Mouse (Mus musculus) urinary bladder, postnatal 4 days (tissue): ENCODE measurements around the gene Ccn5.

Experiments used
- DNase-seq, 2 experiments: peaks; one replicate each; pipeline ENCODE4 v3.0.0; 2021 to 2022; ENCODE audit warnings: low spot score in 2 of 2

Ccn5 gene

GRCm38 (mm10) chr2:163842043-163842442 lies 21.4 kb downstream of the Ccn5 start:
- DNase-seq: no peak

GRCm38 (mm10) chr2:163853461-163853901 lies 32.8 kb downstream of the Ccn5 start, which contains the start of gene Kcnk15:
TSS of gene Kcnk15 (plus strand) at chr2:163853651.
- DNase-seq: no peak

GRCm38 (mm10) chr2:163857233-163857632 lies 36.6 kb downstream of the Ccn5 start:
- DNase-seq: no peak

GRCm38 (mm10) chr2:163858254-163858947 lies 37.7 kb downstream of the Ccn5 start:
- DNase-seq: no peak

- DNase-seq: no peak
Observed at GRCm38 (mm10) chr2:163865311-163865710, 44.6 kb downstream of the Ccn5 start.

- no peak for DNase-seq
Observed at GRCm38 (mm10) chr2:163866061-163866460, 45.4 kb downstream of the Ccn5 start.

GRCm38 (mm10) chr2:163869783-163870182 lies 49.1 kb downstream of the Ccn5 start:
- DNase-seq: no peak

GRCm38 (mm10) chr2:163871266-163871665 lies 50.6 kb downstream of the Ccn5 start:
- DNase-seq: no peak

- DNase-seq: no peak
Observed at GRCm38 (mm10) chr2:163871906-163872305, 51.2 kb downstream of the Ccn5 start.

- no peak for DNase-seq
Observed at GRCm38 (mm10) chr2:163874877-163875276, 54.2 kb downstream of the Ccn5 start.

- DNase-seq: no peak
Observed at GRCm38 (mm10) chr2:163875484-163875883, 54.8 kb downstream of the Ccn5 start.

- no peak for DNase-seq
Observed at GRCm38 (mm10) chr2:163876830-163877498, 56.3 kb downstream of the Ccn5 start.

GRCm38 (mm10) chr2:163880891-163881290 lies 60.2 kb downstream of the Ccn5 start:
- DNase-seq: no peak
